Mouse (Mus musculus): ENCODE measurements around the gene Grik4. TPM values are rescaled to one million over a fixed set of nuclear protein-coding genes. Genes with fewer than 3 reads are reported as not detected.

Grik4 gene
- total RNA-seq, 2 experiments from 2014 or later: 0.11 TPM; not detected in 1

- DNase-seq: peak; percentile 83 to 84
- intact Hi-C loops (cut with DNase I): no loop called here
Observed at GRCm38 (mm10) chr9:42471921-42472747, 472.2 kb downstream of the Grik4 start.

GRCm38 (mm10) chr9:42471214-42471613 is 473.1 kb downstream of the Grik4 start:
- intact Hi-C loops (cut with DNase I): no loop called here
- DNase-seq: peak; percentile 50 to 55

- intact Hi-C loops (cut with DNase I): no loop called here
- DNase-seq: no peak
Observed at GRCm38 (mm10) chr9:42469323-42469722, 475.0 kb downstream of the Grik4 start.

- intact Hi-C loops (cut with DNase I): no loop called here
- no peak for DNase-seq
Observed at GRCm38 (mm10) chr9:42468360-42468759, 475.9 kb downstream of the Grik4 start.

Small RNAs within 50 kb of the gene (microRNA-seq; reads per million reads assigned to microRNA genes)
- 0 reads per million in 2 experiments for gene Gm27509 (ENCODE audit: borderline number of aligned reads in 2 of 2)

Other genes with a start within 250 kb of the Grik4 start
- 100 to 1,000 TPM; 154 to 160 TPM for gene Arhgef12, start 162.7 kb upstream of the Grik4 start, total RNA-seq (2021)
- 1 to 10 TPM; 6.1 to 9.1 TPM for gene Tmem136, start 172.1 kb upstream of the Grik4 start, total RNA-seq (2021)